In the genomic region with DNA sequence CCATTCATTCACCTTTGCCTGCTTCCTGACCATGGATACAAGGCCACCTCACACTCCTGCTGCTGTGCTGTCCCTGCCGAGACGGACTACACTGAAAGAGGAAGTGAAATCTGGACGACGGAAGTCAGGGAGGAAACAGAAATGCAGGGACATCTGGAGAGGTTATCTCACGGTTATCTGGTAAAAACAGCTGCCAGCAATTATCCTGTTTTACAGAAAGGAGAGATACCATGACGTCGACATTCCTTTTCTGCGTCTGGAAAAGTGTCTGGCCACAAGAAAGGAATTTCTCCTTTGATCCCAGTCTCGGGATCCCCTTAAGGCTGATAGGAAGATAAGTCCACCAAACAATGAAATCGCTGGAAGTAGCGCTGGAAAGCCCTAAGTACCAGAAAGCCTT, we compare ENCODE assay signal across 8 mouse cellular contexts. TPM values are rescaled to one million over a fixed set of nuclear protein-coding genes. Genes with fewer than 3 reads are reported as not detected.
DNase-seq lines count a peak whose midpoint lies in the region; ATAC-seq and TF ChIP-seq lines count a peak whose summit lies in the region.

No protein-coding gene starts in this region.

- no peaks in the 10 kb centered on the region for H3K4me1 ChIP-seq in kidney, postnatal 0 days (replicated peaks; ENCODE audit: insufficient read depth, low read length)
- H3K4me1 ChIP-seq in ES-Bruce4 (ENCODE audit: control insufficient read depth, insufficient read depth, low read length): peaks cover 6% of the 10 kb centered on the region

- TF ChIP-seq EP300 in ES-Bruce4 (IDR thresholded peaks at IDR 0.05; ENCODE audit: insufficient read depth, low read depth, low read length): no peak

- no peak for TF ChIP-seq CTCF in kidney, postnatal 0 days (IDR thresholded peaks at IDR 0.05; ENCODE audit: low read depth)
- TF ChIP-seq CTCF in ES-Bruce4 (IDR thresholded peaks at IDR 0.05; ENCODE audit: low read depth, low read length): no peak

- 31% methylated on average over 11 of the region's 11 CpGs for WGBS in kidney, postnatal 0 days

- TF ChIP-seq POLR2A in ES-Bruce4 (IDR thresholded peaks at IDR 0.05; ENCODE audit: insufficient read depth, low read length): no peak

- H3K36me3 ChIP-seq in kidney, postnatal 0 days (ENCODE audit: insufficient read depth, low read length): no peaks in the 10 kb centered on the region
- no peaks in the 10 kb centered on the region for H3K36me3 ChIP-seq in ES-Bruce4 (ENCODE audit: control insufficient read depth, insufficient read depth, low read length, poor library complexity, severe bottlenecking)

- H3K9ac ChIP-seq in kidney, postnatal 0 days (ENCODE audit: low read depth, low read length): no peak overlapping the region
- H3K9ac ChIP-seq in ES-Bruce4 (ENCODE audit: low read depth, poor library complexity, severe bottlenecking): no peak overlapping the region

- no peak overlapping the region for H3K4me3 ChIP-seq in kidney, postnatal 0 days (replicated peaks; ENCODE audit: low read depth, low read length)
- peak overlapping the region; percentile 18; the same call in 1 of the 2 replicates for H3K4me3 ChIP-seq in ES-Bruce4 (ENCODE audit: low read depth, low read length)

- H3K9me3 ChIP-seq in kidney, postnatal 0 days (replicated peaks; ENCODE audit: low read length): no peaks in the 10 kb centered on the region
- H3K9me3 ChIP-seq in ES-Bruce4 (replicated peaks; ENCODE audit: control insufficient read depth, insufficient read depth, low read length, poor library complexity, severe bottlenecking): 0 out of 2 replicates have a peak, but pooled peaks cover 6% of the 10 kb centered on the region

- no peak for ATAC-seq in kidney, postnatal 0 days (replicated peaks; ENCODE audit: low FRiP score, low read depth)

- no peak overlapping the region for H3K4me2 ChIP-seq in kidney, postnatal 0 days (ENCODE audit: low read length)

- H3K27me3 ChIP-seq in kidney, postnatal 0 days (ENCODE audit: insufficient read depth, low read length): no peaks in the 10 kb centered on the region
- no peaks in the 10 kb centered on the region for H3K27me3 ChIP-seq in ES-Bruce4 (ENCODE audit: control insufficient read depth, insufficient read depth, low read length, poor library complexity, severe bottlenecking)

- peak; percentile 40 for DNase-seq in kidney, postnatal 0 days (ENCODE audit: low spot score)
- no peak for DNase-seq in kidney, adult 18-20 months
- DNase-seq in embryo, embryonic 10 days (ENCODE audit: low spot score): peak; percentile 47
- DNase-seq in kidney, postnatal 25 days: peak; percentile 40 to 54
- no peak for DNase-seq in right cerebral cortex, postnatal 14 days
- DNase-seq in frontal cortex, postnatal 10 days (ENCODE audit: low spot score in 2 of 2): no peak
- DNase-seq in urinary bladder, adult 2 months (ENCODE audit: low spot score): no peak

- no peak overlapping the region for H3K27ac ChIP-seq in kidney, postnatal 0 days
- peak overlapping the region; percentile 39 for H3K27ac ChIP-seq in ES-Bruce4 (ENCODE audit: insufficient read depth, low read length)

RNA-seq across cellular contexts. Expression of gene Gm19935, which starts 5.2 kb away (rescaled TPM):
- polyA plus RNA-seq in kidney, postnatal 0 days (2015; fragmentation: Nextera tagmentation; extraction: Ambion mirVana): 0.12 TPM in 1 of 2 replicates, not detected in the other
- polyA plus RNA-seq in ES-Bruce4 (2011; ENCODE audit: insufficient read depth, insufficient read length, low read depth, missing spikeins): not detected in 2 replicates
- polyA plus RNA-seq in urinary bladder, adult 2 months (2012; rRNA removed): 0.16 and 0.34 TPM in 2 replicates

RNA-seq across cellular contexts. Expression of gene Chd9, which starts 5.7 kb away (rescaled TPM):
- 116 and 117 TPM in 2 replicates for polyA plus RNA-seq in kidney, postnatal 0 days (2015; fragmentation: Nextera tagmentation; extraction: Ambion mirVana)
- 67.7 and 71.6 TPM in 2 replicates for polyA plus RNA-seq in ES-Bruce4 (2011; ENCODE audit: insufficient read depth, insufficient read length, low read depth, missing spikeins)
- 125 and 145 TPM in 2 replicates for polyA plus RNA-seq in urinary bladder, adult 2 months (2012; rRNA removed)

Comparison
In these comparisons a context has a peak if more than half of its experiments do, and no peak if none do; other contexts are left out.
1. DNase-seq: peak in kidney, postnatal 0 days (single experiment), embryo, embryonic 10 days (single experiment) and kidney, postnatal 25 days (2 of 2); none in kidney, adult 18-20 months (single experiment), right cerebral cortex, postnatal 14 days (single experiment), frontal cortex, postnatal 10 days (0 of 2) and urinary bladder, adult 2 months (single experiment).